Mouse (Mus musculus) megakaryocyte, embryonic 14.5 days (primary cell): ENCODE measurements around the gene Creb5.

ENCODE experiments used
- FLI1 ChIP-seq: IDR thresholded peaks from 2 replicates; pipeline ENCODE4 v1.6.1; 2012; ENCODE audit warnings: low read length, inconsistent platforms, mixed read lengths
- GATA1 ChIP-seq: IDR thresholded peaks from 3 replicates; pipeline ENCODE4 v1.6.1; 2012; ENCODE audit warnings: mixed read lengths, low read length, inconsistent platforms, borderline replicate concordance

DNA sequence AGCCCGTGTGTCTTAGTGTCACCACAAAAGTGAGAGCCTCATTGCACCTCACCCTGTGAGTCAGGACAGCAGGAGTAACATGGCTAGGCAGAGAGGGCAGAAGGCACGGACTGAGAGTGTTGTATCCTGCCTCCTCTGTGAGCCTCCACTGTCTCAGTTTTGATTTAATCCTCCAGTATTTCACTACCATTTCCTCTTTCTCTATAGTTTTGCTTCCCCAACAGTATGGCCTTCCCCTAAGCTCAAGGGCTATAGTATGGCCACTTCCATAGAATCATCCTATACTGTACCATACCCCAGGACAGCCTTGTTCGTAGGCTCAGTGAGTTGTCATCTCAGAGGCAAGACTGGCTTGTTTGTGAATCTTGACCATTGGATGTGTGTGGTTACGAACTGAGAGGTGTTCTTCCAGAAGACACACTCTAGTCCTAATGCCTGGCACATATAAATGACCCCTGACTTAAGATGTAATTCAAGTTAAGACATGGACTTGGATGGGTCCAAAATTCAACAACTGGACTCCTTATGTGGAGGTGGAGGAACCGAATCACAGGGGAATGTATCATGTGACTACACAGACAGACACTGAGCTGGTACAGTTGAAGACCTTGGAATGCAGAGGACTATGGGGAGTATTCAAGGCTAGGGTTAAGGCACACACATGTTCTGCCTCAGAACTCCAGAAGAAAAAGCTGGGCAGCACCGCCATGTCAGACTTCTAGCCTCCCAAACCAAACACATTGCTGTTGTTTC lies 173.1 kb downstream of the Creb5 start:
- no peak for TF ChIP-seq GATA1
- no peak for TF ChIP-seq FLI1
